Mouse (Mus musculus) stomach, embryonic 16.5 days (tissue): ENCODE data around the gene Cacng5. TPM values are rescaled to one million over a fixed set of nuclear protein-coding genes. Genes with fewer than 3 reads are reported as not detected.
A peak's percentile ranks its signal among the peaks of the same experiment; 100 is the strongest.

ENCODE experiments used
- ATAC-seq: fragments of 200-750 bp; cut with Nextera tagmentation; 2 replicates; pipeline ENCODE4 v1.8.0; 2017; ENCODE audit warnings: moderate number of reproducible peaks, moderate TSS enrichment; ENCODE audit not compliant: insufficient read depth, low FRiP score
- H3K27ac ChIP-seq: fragments of 300-500 bp; sonication (generic); 2 replicates; pipeline ENCODE4 v1.5.1; 2014; ENCODE audit warnings: low read length
- H3K27me3 ChIP-seq: fragments of 300-500 bp; sonication (generic); 2 replicates; pipeline ENCODE4 v1.6.1; 2014; ENCODE audit warnings: low read length, control low read depth, mixed read lengths; ENCODE audit not compliant: control insufficient read depth, insufficient read depth
- H3K36me3 ChIP-seq: fragments of 300-500 bp; sonication (generic); 2 replicates; pipeline ENCODE4 v1.6.1; 2014; ENCODE audit warnings: low read length; ENCODE audit not compliant: control insufficient read depth, insufficient read depth
- H3K4me1 ChIP-seq: fragments of 300-500 bp; sonication (generic); 2 replicates; pipeline ENCODE4 v1.6.1; 2014; ENCODE audit warnings: low read length, control low read depth, mixed read lengths; ENCODE audit not compliant: control insufficient read depth, insufficient read depth
- H3K4me2 ChIP-seq: fragments of 300-500 bp; sonication (generic); 2 replicates; pipeline ENCODE4 v1.6.1; 2014; ENCODE audit warnings: low read depth, low read length, mixed read lengths
- H3K4me3 ChIP-seq: fragments of 300-500 bp; sonication (generic); replicated peaks from 2 replicates; pipeline ENCODE4 v1.5.1; 2014; ENCODE audit warnings: mild to moderate bottlenecking, low read length
- H3K9ac ChIP-seq: fragments of 300-500 bp; sonication (generic); 2 replicates; pipeline ENCODE4 v1.6.1; 2014; ENCODE audit warnings: low read length
- H3K9me3 ChIP-seq: fragments of 300-500 bp; sonication (generic); replicated peaks from 2 replicates; pipeline ENCODE4 v1.6.1; 2016; ENCODE audit warnings: low read length, control low read depth; ENCODE audit not compliant: control insufficient read depth
- WGBS: fragments of 180-500 bp; shearing (Covaris S2); extraction: QIAGEN DNeasy Blood & Tissue Kit; methylation state at CpG from one replicate; pipeline ENCODE4 v1.1.7; 2014; 5-methylcytosine and 5-hydroxymethylcytosine counted together
- polyA plus RNA-seq: library from polyadenylated mRNA; unstranded; fragments of >200 nt; fragmentation: Nextera tagmentation; extraction: Ambion mirVana; gene quantifications from 2 replicates; pipeline ENCODE4 v1.2.1, GENCODE M21; 2015

The Cacng5 gene
- 0.26 and 0.29 TPM in 2 replicates for polyA plus RNA-seq

DNA sequence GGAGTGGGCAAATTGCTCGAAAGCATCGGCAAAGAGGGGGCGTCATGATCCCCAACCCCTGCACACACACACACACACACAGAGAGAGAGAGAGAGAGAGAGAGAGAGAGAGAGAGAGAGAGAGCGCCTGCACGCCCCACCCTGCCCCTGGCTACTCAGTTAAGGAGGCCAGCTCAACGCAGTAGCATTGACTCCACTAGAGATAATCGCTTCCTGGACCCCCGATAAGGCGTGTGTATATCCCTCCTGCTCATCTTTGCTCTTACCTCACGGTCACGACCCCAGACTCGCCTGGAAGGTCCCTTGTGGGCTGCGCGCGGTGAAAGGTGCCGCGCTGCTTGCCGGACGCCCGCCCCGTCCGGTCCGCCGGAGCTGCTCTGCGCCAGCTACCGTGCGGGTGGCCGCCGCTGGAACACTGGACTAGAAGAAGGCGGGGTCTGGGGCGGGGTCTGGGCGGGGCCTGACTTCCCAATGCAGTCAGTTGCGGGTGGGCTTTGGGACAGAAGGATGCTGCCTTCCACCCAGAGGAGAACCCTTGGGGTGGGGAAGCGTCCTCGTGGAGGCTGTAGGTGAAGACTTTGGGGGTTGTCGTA is at the start of gene Cacng5:
Cacng5 (minus strand) TSS at position 422 of the 593 bp plus-strand sequence.
- Histone ChIP-seq H3K4me2 (peak within 1 kb of the TSS; percentile 48), H3K36me3 (no peaks in the 10 kb centered on the region), H3K27ac (no peak within 1 kb of the TSS), H3K9me3 (no peaks in the 10 kb centered on the region), H3K9ac (no peak within 1 kb of the TSS; the same call in 1 of the 2 replicates), H3K27me3 (peaks cover 14% of the 10 kb centered on the region), H3K4me3 (peak within 1 kb of the TSS; percentile 25), H3K4me1 (peaks cover 3% of the 10 kb centered on the region; the same call in 1 of the 2 replicates)
- ATAC-seq = no peak; the same call in 1 of the 2 replicates
- WGBS = 6% methylated on average over 35 of the region's 36 CpGs

DNA sequence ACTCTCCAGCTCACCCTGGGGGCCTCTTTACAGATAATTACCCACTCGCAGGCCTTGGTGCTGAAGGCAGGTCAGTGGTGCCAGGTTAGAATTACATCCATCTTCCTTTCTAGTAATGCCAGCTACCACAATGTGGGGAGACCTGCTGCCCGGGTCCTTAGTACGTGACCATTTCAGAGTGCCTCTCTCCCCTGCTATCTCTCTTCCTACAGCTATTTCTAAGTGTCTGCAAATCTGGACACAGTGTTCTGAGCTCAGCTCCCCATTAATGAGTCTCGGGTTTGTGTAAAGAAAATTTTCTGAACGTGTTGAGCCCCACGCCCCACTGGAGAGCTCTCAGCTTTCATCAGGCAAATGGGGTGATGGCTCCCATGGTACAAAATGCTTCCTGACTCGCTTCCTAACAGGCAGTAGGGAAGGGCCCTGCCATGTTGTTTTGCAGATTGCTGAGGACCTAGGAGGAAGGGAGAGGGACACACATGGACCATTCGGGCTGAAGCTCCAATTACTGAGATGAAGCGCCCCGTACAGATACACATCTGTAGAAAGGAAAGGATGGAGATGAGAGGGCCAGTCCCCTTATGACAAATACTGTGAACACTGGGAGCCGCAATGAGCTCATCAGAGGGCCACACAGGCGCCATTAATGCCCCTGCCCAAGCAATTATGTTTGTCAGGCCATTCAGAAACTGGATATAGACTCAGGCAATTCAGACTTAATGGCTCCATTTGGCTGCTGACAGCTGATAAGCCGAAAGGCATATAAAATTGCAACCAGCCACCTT is 42.9 kb upstream of the Cacng5 start:
- Histone ChIP-seq H3K27ac (no peak overlapping the region), H3K4me1 (no peaks in the 10 kb centered on the region), H3K4me2 (no peak overlapping the region), H3K9ac (no peak overlapping the region), H3K4me3 (no peak overlapping the region), H3K9me3 (no peaks in the 10 kb centered on the region), H3K27me3 (no peaks in the 10 kb centered on the region), H3K36me3 (peaks cover 6% of the 10 kb centered on the region; the same call in 1 of the 2 replicates)
- whole genome bisulfite sequencing = 76% methylated on average over 13 of the region's 13 CpGs
- ATAC-seq = no peak

GRCm38 (mm10) chr11:107955191-107956062 is 40.6 kb upstream of the Cacng5 start:
- Histone ChIP-seq H3K9ac (no peak overlapping the region), H3K4me3 (no peak overlapping the region), H3K27me3 (no peaks in the 10 kb centered on the region), H3K4me1 (no peaks in the 10 kb centered on the region), H3K27ac (no peak overlapping the region), H3K9me3 (no peaks in the 10 kb centered on the region), H3K4me2 (no peak overlapping the region), H3K36me3 (peaks cover 5% of the 10 kb centered on the region; the same call in 1 of the 2 replicates)
- ATAC-seq = no peak
- 71% methylated on average over 10 of the region's 10 CpGs for WGBS

- no peak overlapping the region for H3K27ac ChIP-seq
- no peaks in the 10 kb centered on the region for H3K36me3 ChIP-seq
- H3K27me3 ChIP-seq = no peaks in the 10 kb centered on the region
- H3K4me3 ChIP-seq = no peak overlapping the region
- no peak overlapping the region for H3K4me2 ChIP-seq
- WGBS = 86% methylated on average over 11 of the region's 11 CpGs
- no peaks in the 10 kb centered on the region for H3K4me1 ChIP-seq
- H3K9me3 ChIP-seq = no peaks in the 10 kb centered on the region
- H3K9ac ChIP-seq = no peak overlapping the region
- no peak for ATAC-seq
Measured at GRCm38 (mm10) chr11:107951431-107951830, 36.6 kb upstream of the Cacng5 start.

DNA sequence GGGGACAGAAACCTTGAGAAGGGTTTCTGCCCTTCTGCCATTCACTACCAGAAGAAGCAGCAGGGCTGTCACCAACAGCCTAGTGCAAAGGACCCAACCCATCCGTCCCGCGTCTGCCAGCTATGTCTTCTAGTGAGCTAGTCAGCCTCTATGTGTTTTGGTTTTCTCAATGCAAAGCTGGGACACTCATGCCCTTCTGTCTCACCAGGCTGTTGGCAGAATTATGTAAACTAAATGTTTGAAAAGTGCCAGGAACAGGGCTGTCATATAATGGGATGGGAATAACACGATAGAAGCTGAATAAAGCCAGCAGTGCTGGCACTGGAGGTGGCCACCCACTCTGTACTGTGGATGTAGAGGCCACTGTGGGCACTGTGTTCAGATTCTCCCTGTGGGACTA is 35.8 kb upstream of the Cacng5 start:
- H3K9ac ChIP-seq = no peak overlapping the region
- H3K27me3 ChIP-seq = no peaks in the 10 kb centered on the region
- 94% methylated on average over 4 of the region's 4 CpGs for WGBS
- H3K9me3 ChIP-seq = no peaks in the 10 kb centered on the region
- no peaks in the 10 kb centered on the region for H3K36me3 ChIP-seq
- no peak overlapping the region for H3K4me2 ChIP-seq
- no peak overlapping the region for H3K27ac ChIP-seq
- H3K4me1 ChIP-seq = no peaks in the 10 kb centered on the region
- ATAC-seq = no peak
- no peak overlapping the region for H3K4me3 ChIP-seq

DNA sequence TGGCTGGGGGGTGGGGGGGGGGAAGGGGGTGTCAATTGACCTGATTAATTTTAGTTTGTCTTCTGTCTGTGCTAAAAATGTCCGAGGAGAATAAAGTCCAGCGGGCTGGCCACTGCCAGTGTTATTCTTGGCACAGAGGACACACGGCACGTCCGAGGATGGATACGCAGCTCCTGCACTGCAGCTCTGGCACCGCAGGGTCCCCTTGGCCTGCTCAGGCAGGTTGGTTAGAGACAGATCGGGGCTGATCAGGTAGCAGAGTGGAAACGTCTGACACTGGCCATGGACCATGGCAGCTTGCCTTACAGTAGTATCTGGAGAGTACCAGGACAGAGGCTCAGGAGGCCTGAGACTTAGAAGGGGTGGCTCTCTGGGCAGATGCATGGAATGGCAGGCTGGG is 35.4 kb upstream of the Cacng5 start:
- no peak overlapping the region for H3K4me3 ChIP-seq
- ATAC-seq = no peak
- no peak overlapping the region for H3K4me2 ChIP-seq
- no peaks in the 10 kb centered on the region for H3K27me3 ChIP-seq
- no peaks in the 10 kb centered on the region for H3K36me3 ChIP-seq
- H3K9me3 ChIP-seq = no peaks in the 10 kb centered on the region
- H3K4me1 ChIP-seq = no peaks in the 10 kb centered on the region
- H3K9ac ChIP-seq = no peak overlapping the region
- WGBS = 77% methylated on average over 9 of the region's 9 CpGs
- H3K27ac ChIP-seq = no peak overlapping the region

- no peak overlapping the region for H3K4me3 ChIP-seq
- no peaks in the 10 kb centered on the region for H3K4me1 ChIP-seq
- H3K4me2 ChIP-seq = no peak overlapping the region
- no peaks in the 10 kb centered on the region; the same call in 1 of the 2 replicates for H3K9me3 ChIP-seq
- no peak for ATAC-seq
- no peak overlapping the region for H3K27ac ChIP-seq
- no peak overlapping the region for H3K9ac ChIP-seq
- no peaks in the 10 kb centered on the region for H3K27me3 ChIP-seq
- 93% methylated on average over 1 of the region's 1 CpGs for WGBS
- peaks cover 3% of the 10 kb centered on the region; the same call in 1 of the 2 replicates for H3K36me3 ChIP-seq
Measured at GRCm38 (mm10) chr11:107947951-107948350, 33.1 kb upstream of the Cacng5 start.

DNA sequence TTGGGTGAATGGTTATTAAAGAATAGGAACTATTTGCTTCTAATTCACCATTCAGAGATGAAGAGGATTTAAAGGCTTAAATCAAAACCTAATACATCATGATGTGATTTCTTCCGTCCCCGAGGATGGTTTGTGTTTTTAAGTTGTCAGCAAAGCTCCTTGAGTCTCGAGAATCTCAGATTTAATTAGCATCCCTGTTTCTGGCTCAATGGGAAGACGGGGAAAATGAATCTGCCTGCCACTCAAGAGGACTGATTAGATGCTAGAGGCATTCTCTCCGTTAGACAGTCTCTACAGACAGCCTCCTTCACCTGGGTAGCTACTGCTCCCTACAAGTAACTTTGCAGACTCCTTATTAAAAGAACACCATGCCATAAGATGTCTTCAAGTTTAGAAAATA is 32.0 kb upstream of the Cacng5 start:
- Histone ChIP-seq H3K36me3 (peaks cover 3% of the 10 kb centered on the region; the same call in 1 of the 2 replicates), H3K9ac (no peak overlapping the region), H3K4me1 (no peaks in the 10 kb centered on the region), H3K9me3 (no peaks in the 10 kb centered on the region; the same call in 1 of the 2 replicates), H3K4me2 (no peak overlapping the region), H3K27me3 (no peaks in the 10 kb centered on the region), H3K27ac (no peak overlapping the region), H3K4me3 (no peak overlapping the region)
- ATAC-seq = no peak
- WGBS = 61% methylated on average over 5 of the region's 5 CpGs
